ENCODE assay signal across 8 mouse cellular contexts in the genomic region with DNA sequence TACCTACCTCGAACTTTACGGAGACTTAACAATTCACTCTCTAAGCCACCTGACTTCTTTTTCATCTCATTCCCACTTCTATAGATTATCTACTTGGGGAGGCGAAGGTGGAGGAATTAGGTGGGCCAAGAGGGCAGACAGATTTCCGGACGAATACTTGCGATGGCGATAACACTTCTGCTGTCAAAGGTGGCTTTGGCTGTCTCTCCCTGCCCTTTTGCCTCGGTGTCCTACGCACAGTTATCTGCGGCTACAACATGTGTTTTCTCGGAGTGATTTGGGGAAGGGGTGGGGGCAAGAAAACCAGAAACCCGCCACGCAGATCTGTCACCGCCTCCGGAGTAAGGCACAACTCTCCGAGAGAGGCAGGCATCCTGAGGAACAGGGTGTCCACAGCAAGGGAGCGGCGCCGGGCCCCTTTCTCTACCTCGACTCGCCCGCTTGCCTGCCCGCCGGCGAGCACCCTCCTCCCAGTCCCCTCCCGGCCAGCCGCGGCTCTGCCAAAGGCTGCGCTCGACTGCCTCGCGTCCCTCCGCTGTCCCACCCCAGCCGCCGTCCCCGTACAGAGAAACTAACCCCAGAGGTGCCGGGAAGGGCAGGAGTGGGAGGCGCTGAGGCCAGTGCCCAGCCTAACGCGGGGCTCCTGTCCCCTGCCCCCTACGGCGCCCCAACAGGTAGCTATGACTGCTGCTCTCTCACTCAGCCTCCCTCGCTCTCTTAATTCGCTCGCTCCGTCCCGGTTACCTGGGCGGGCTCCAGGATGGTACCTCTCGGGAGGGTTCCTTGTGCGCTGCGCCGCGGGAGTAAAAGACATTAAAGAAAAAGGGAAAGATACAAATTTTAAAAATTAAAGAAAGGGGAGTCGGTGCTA. TPM values are rescaled to one million over a fixed set of nuclear protein-coding genes. Genes with fewer than 3 reads are reported as not detected.
A peak's percentile ranks its signal among the peaks of the same experiment; 100 is the strongest.
DNase-seq lines count a peak whose midpoint lies in the region; ATAC-seq lines count a peak whose summit lies in the region.

No protein-coding gene starts in this region.

- H3K4me1 ChIP-seq in limb, embryonic 15.5 days, result peaks cover 35% of the 10 kb centered on the region
- peaks cover 32% of the 10 kb centered on the region for H3K4me1 ChIP-seq in midbrain, embryonic 16.5 days (ENCODE audit: control insufficient read depth, insufficient read depth, low read length)

- H3K27me3 ChIP-seq in limb, embryonic 15.5 days, result peaks cover 40% of the 10 kb centered on the region
- peaks cover 28% of the 10 kb centered on the region for H3K27me3 ChIP-seq in midbrain, embryonic 16.5 days (ENCODE audit: control insufficient read depth, insufficient read depth, low read depth, low read length)

- under 1% methylated on average over 50 of the region's 54 CpGs for WGBS in limb, embryonic 15.5 days
- under 1% methylated on average over 54 of the region's 54 CpGs for WGBS in midbrain, embryonic 16.5 days

- no peaks in the 10 kb centered on the region for H3K36me3 ChIP-seq in limb, embryonic 15.5 days
- H3K36me3 ChIP-seq in midbrain, embryonic 16.5 days (ENCODE audit: control insufficient read depth, insufficient read depth, low read length), result no peaks in the 10 kb centered on the region

- peak; percentile 37 for DNase-seq in layer of hippocampus, adult 11-12 months (ENCODE audit: low spot score)
- DNase-seq in layer of hippocampus, adult 9-10 months (ENCODE audit: low spot score), result no peak
- DNase-seq in embryo, embryonic 9.5 days (ENCODE audit: extremely low spot score), result peak; percentile 76
- DNase-seq in gastrocnemius, postnatal 4 days (ENCODE audit: low spot score in 2 of 2), result peak; percentile 63 to 77
- peak; percentile 42 for DNase-seq in testis, postnatal 14 days (ENCODE audit: low spot score)

- no peaks in the 10 kb centered on the region for H3K9me3 ChIP-seq in limb, embryonic 15.5 days
- no peaks in the 10 kb centered on the region for H3K9me3 ChIP-seq in midbrain, embryonic 16.5 days (replicated peaks; ENCODE audit: control insufficient read depth, low read length, poor library complexity, severe bottlenecking)

- H3K27ac ChIP-seq in limb, embryonic 15.5 days, result peak overlapping the region; percentile 92
- peak overlapping the region; percentile 83 for H3K27ac ChIP-seq in midbrain, embryonic 16.5 days (ENCODE audit: low read length)

- ATAC-seq in inflammation-experienced regulatory T-cells, adult 6 months, result peak; percentile 19
- peak; percentile 53 for ATAC-seq in limb, embryonic 15.5 days (ENCODE audit: insufficient number of reproducible peaks, low FRiP score, low TSS enrichment, low read depth)
- ATAC-seq in midbrain, embryonic 16.5 days, result peak; percentile 61

- peak overlapping the region; percentile 55 for H3K9ac ChIP-seq in limb, embryonic 15.5 days
- peak overlapping the region; percentile 67 for H3K9ac ChIP-seq in midbrain, embryonic 16.5 days (ENCODE audit: low read depth, low read length)

- peak overlapping the region; percentile 57 for H3K4me3 ChIP-seq in limb, embryonic 15.5 days
- H3K4me3 ChIP-seq in midbrain, embryonic 16.5 days (ENCODE audit: low read depth, low read length), result peak overlapping the region; percentile 53

- H3K4me2 ChIP-seq in limb, embryonic 15.5 days, result peak overlapping the region; percentile 98
- peak overlapping the region; percentile 96 for H3K4me2 ChIP-seq in midbrain, embryonic 16.5 days (ENCODE audit: low read length)

RNA-seq across cellular contexts. Expression of gene Sox6, which starts 5.0 kb away (rescaled TPM):
- total RNA-seq in gastrocnemius, postnatal 4 days (2021), result 10 to 100 TPM; 87.0 to 92.4 TPM
- not detected for polyA plus RNA-seq in inflammation-experienced regulatory T-cells, adult 6 months (2017; shearing (Covaris generic))
- 54.3 and 58.7 TPM in 2 replicates for polyA plus RNA-seq in limb, embryonic 15.5 days (2015; fragmentation: Nextera tagmentation; extraction: Ambion mirVana)
- 47.2 and 50.9 TPM in 2 replicates for polyA plus RNA-seq in midbrain, embryonic 16.5 days (2015; fragmentation: Nextera tagmentation; extraction: Ambion mirVana)

RNA-seq across cellular contexts. Expression of gene 1110004F10Rik, which starts 5.6 kb away (rescaled TPM):
- total RNA-seq in gastrocnemius, postnatal 4 days (2021), result 10 to 100 TPM; 78.9 to 83.6 TPM
- polyA plus RNA-seq in inflammation-experienced regulatory T-cells, adult 6 months (2017; shearing (Covaris generic)), result 100 to 1,000 TPM; 199 to 229 (median 218) TPM
- 246 and 254 TPM in 2 replicates for polyA plus RNA-seq in limb, embryonic 15.5 days (2015; fragmentation: Nextera tagmentation; extraction: Ambion mirVana)
- polyA plus RNA-seq in midbrain, embryonic 16.5 days (2015; fragmentation: Nextera tagmentation; extraction: Ambion mirVana), result 343 and 363 TPM in 2 replicates

RNA-seq across cellular contexts. Expression of gene Gm4353, which starts 50.8 kb away (rescaled TPM):
- 1 to 10 TPM; 2.0 to 2.7 TPM for total RNA-seq in gastrocnemius, postnatal 4 days (2021)
- 1 to 10 TPM in 2 of 3 experiments, under 1 TPM in 1; 0.34 to 1.2 (median 1.2) TPM for polyA plus RNA-seq in inflammation-experienced regulatory T-cells, adult 6 months (2017; shearing (Covaris generic))
- polyA plus RNA-seq in limb, embryonic 15.5 days (2015; fragmentation: Nextera tagmentation; extraction: Ambion mirVana), result 0.51 and 1.2 TPM in 2 replicates
- 0.93 and 1.0 TPM in 2 replicates for polyA plus RNA-seq in midbrain, embryonic 16.5 days (2015; fragmentation: Nextera tagmentation; extraction: Ambion mirVana)

Comparison
In these comparisons a context has a peak if more than half of its experiments do, and no peak if none do; other contexts are left out.
1. RNA of gene Sox6, which starts 5.0 kb away (polyA plus RNA-seq): 54.3 to 58.7 TPM in limb, embryonic 15.5 days and 47.2 to 50.9 TPM in midbrain, embryonic 16.5 days; not detected in inflammation-experienced regulatory T-cells, adult 6 months; every median in the first group is over 10 times any median in the second.
2. Peak in every context shown above with its lines, with median percentiles within 50 percentile points of each other: ATAC-seq.